Mouse (Mus musculus): ENCODE data around the gene Arhgef7. TPM values are rescaled to one million over a fixed set of nuclear protein-coding genes. Genes with fewer than 3 reads are reported as not detected.

The Arhgef7 gene
- polyA plus RNA-seq, 1 experiment from 2014 or later, result 31.6 TPM

- no peaks in the 10 kb centered on the region for H3K9me3 ChIP-seq (ENCODE audit: low read length)
- no peaks in the 10 kb centered on the region for H3K4me1 ChIP-seq (ENCODE audit: insufficient read depth, low read depth, low read length)
- 0 out of 2 replicates have a peak overlapping the region, but pooled peaks have one; percentile 26 for H3K27ac ChIP-seq (ENCODE audit: low read length)
- H3K4me2 ChIP-seq (replicated peaks; ENCODE audit: low read depth, low read length), result no peak overlapping the region
- no peak overlapping the region for H3K4me3 ChIP-seq (ENCODE audit: low read depth, low read length)
- H3K27me3 ChIP-seq (replicated peaks; ENCODE audit: insufficient read depth, low read length), result no peaks in the 10 kb centered on the region
- no peak for TF ChIP-seq CTCF (IDR thresholded peaks at IDR 0.05)
- TF ChIP-seq EP300 (IDR thresholded peaks at IDR 0.05), result no peak
- peak; percentile 26 for ATAC-seq
- H3K36me3 ChIP-seq (ENCODE audit: insufficient read depth, low read length), result peaks cover 23% of the 10 kb centered on the region; the same call in 1 of the 2 replicates
- 42% methylated on average over 8 of the region's 8 CpGs for WGBS
- peak; percentile 44 for DNase-seq (ENCODE audit: low spot score)
- H3K9ac ChIP-seq (replicated peaks; ENCODE audit: low read depth), result no peak overlapping the region
Observed at GRCm38 (mm10) chr8:11801571-11801970, 74.0 kb downstream of the Arhgef7 start.

- Histone ChIP-seq H3K4me1 (ENCODE audit: insufficient read depth, low read depth, low read length) (no peaks in the 10 kb centered on the region), H3K9ac (replicated peaks; ENCODE audit: low read depth) (no peak overlapping the region), H3K27ac (ENCODE audit: low read length) (no peak overlapping the region), H3K4me3 (ENCODE audit: low read depth, low read length) (no peak overlapping the region), H3K27me3 (replicated peaks; ENCODE audit: insufficient read depth, low read length) (no peaks in the 10 kb centered on the region), H3K36me3 (ENCODE audit: insufficient read depth, low read length) (peaks cover 50% of the 10 kb centered on the region), H3K4me2 (replicated peaks; ENCODE audit: low read depth, low read length) (no peak overlapping the region), H3K9me3 (ENCODE audit: low read length) (no peaks in the 10 kb centered on the region)
- no peak for ATAC-seq
- WGBS, result 93% methylated on average over 4 of the region's 4 CpGs
- TF ChIP-seq EP300 (IDR thresholded peaks at IDR 0.05) (no peak), CTCF (IDR thresholded peaks at IDR 0.05) (no peak)
- no peak for DNase-seq (ENCODE audit: low spot score)
Observed at GRCm38 (mm10) chr8:11804914-11805313, 77.4 kb downstream of the Arhgef7 start.

GRCm38 (mm10) chr8:11806252-11806651, 78.7 kb downstream of the Arhgef7 start:
- ATAC-seq (no peak), DNase-seq (ENCODE audit: low spot score) (no peak)
- H3K36me3 ChIP-seq (ENCODE audit: insufficient read depth, low read length), result peaks cover 58% of the 10 kb centered on the region
- H3K4me3 ChIP-seq (ENCODE audit: low read depth, low read length), result no peak overlapping the region
- H3K4me1 ChIP-seq (ENCODE audit: insufficient read depth, low read depth, low read length), result no peaks in the 10 kb centered on the region
- no peak overlapping the region for H3K27ac ChIP-seq (ENCODE audit: low read length)
- no peak for TF ChIP-seq EP300 (IDR thresholded peaks at IDR 0.05)
- no peak for TF ChIP-seq CTCF (IDR thresholded peaks at IDR 0.05)
- no peaks in the 10 kb centered on the region for H3K27me3 ChIP-seq (replicated peaks; ENCODE audit: insufficient read depth, low read length)
- no peak overlapping the region for H3K9ac ChIP-seq (replicated peaks; ENCODE audit: low read depth)
- no peak overlapping the region for H3K4me2 ChIP-seq (replicated peaks; ENCODE audit: low read depth, low read length)
- H3K9me3 ChIP-seq (ENCODE audit: low read length), result no peaks in the 10 kb centered on the region
- WGBS, result 77% methylated on average over 6 of the region's 6 CpGs

- DNase-seq (ENCODE audit: low spot score) (no peak), ATAC-seq (no peak)
- no peaks in the 10 kb centered on the region for H3K9me3 ChIP-seq (ENCODE audit: low read length)
- no peaks in the 10 kb centered on the region for H3K27me3 ChIP-seq (replicated peaks; ENCODE audit: insufficient read depth, low read length)
- H3K4me2 ChIP-seq (replicated peaks; ENCODE audit: low read depth, low read length), result no peak overlapping the region
- 79% methylated on average over 3 of the region's 3 CpGs for WGBS
- TF ChIP-seq EP300 (IDR thresholded peaks at IDR 0.05) (no peak), CTCF (IDR thresholded peaks at IDR 0.05) (no peak)
- no peak overlapping the region for H3K27ac ChIP-seq (ENCODE audit: low read length)
- no peak overlapping the region for H3K9ac ChIP-seq (replicated peaks; ENCODE audit: low read depth)
- no peaks in the 10 kb centered on the region for H3K4me1 ChIP-seq (ENCODE audit: insufficient read depth, low read depth, low read length)
- H3K36me3 ChIP-seq (ENCODE audit: insufficient read depth, low read length), result peaks cover 63% of the 10 kb centered on the region
- no peak overlapping the region for H3K4me3 ChIP-seq (ENCODE audit: low read depth, low read length)
Observed at GRCm38 (mm10) chr8:11807361-11807760, 79.8 kb downstream of the Arhgef7 start.

- H3K9me3 ChIP-seq (ENCODE audit: low read length), result no peaks in the 10 kb centered on the region
- H3K27me3 ChIP-seq (replicated peaks; ENCODE audit: insufficient read depth, low read length), result no peaks in the 10 kb centered on the region
- H3K9ac ChIP-seq (replicated peaks; ENCODE audit: low read depth), result no peak overlapping the region
- ATAC-seq, result no peak
- H3K4me1 ChIP-seq (ENCODE audit: insufficient read depth, low read depth, low read length), result no peaks in the 10 kb centered on the region
- H3K27ac ChIP-seq (ENCODE audit: low read length), result no peak overlapping the region
- H3K4me2 ChIP-seq (replicated peaks; ENCODE audit: low read depth, low read length), result no peak overlapping the region
- H3K36me3 ChIP-seq (ENCODE audit: insufficient read depth, low read length), result peaks cover 57% of the 10 kb centered on the region
- TF ChIP-seq CTCF (IDR thresholded peaks at IDR 0.05) (no peak), EP300 (IDR thresholded peaks at IDR 0.05) (no peak)
- H3K4me3 ChIP-seq (ENCODE audit: low read depth, low read length), result no peak overlapping the region
- DNase-seq (ENCODE audit: low spot score), result no peak
- 92% methylated on average over 5 of the region's 5 CpGs for WGBS
Observed at GRCm38 (mm10) chr8:11808047-11808446, 80.5 kb downstream of the Arhgef7 start.

- TF ChIP-seq CTCF (IDR thresholded peaks at IDR 0.05), result no peak
- TF ChIP-seq EP300 (IDR thresholded peaks at IDR 0.05), result no peak
- no peak for ATAC-seq
- no peaks in the 10 kb centered on the region for H3K27me3 ChIP-seq (replicated peaks; ENCODE audit: insufficient read depth, low read length)
- no peaks in the 10 kb centered on the region for H3K4me1 ChIP-seq (ENCODE audit: insufficient read depth, low read depth, low read length)
- H3K4me3 ChIP-seq (ENCODE audit: low read depth, low read length), result no peak overlapping the region
- H3K27ac ChIP-seq (ENCODE audit: low read length), result no peak overlapping the region
- WGBS, result 87% methylated on average over 5 of the region's 5 CpGs
- H3K9ac ChIP-seq (replicated peaks; ENCODE audit: low read depth), result no peak overlapping the region
- no peak overlapping the region for H3K4me2 ChIP-seq (replicated peaks; ENCODE audit: low read depth, low read length)
- peaks cover 72% of the 10 kb centered on the region for H3K36me3 ChIP-seq (ENCODE audit: insufficient read depth, low read length)
- DNase-seq (ENCODE audit: low spot score), result no peak
- no peaks in the 10 kb centered on the region for H3K9me3 ChIP-seq (ENCODE audit: low read length)
Observed at GRCm38 (mm10) chr8:11810426-11810825, 82.9 kb downstream of the Arhgef7 start.

GRCm38 (mm10) chr8:11813801-11814200, 86.3 kb downstream of the Arhgef7 start:
- H3K4me1 ChIP-seq (ENCODE audit: insufficient read depth, low read depth, low read length), result no peaks in the 10 kb centered on the region
- H3K36me3 ChIP-seq (ENCODE audit: insufficient read depth, low read length), result peaks cover 75% of the 10 kb centered on the region
- no peak overlapping the region for H3K4me2 ChIP-seq (replicated peaks; ENCODE audit: low read depth, low read length)
- no peaks in the 10 kb centered on the region for H3K9me3 ChIP-seq (ENCODE audit: low read length)
- H3K4me3 ChIP-seq (ENCODE audit: low read depth, low read length), result no peak overlapping the region
- WGBS, result 69% methylated on average over 7 of the region's 7 CpGs
- no peak overlapping the region for H3K9ac ChIP-seq (replicated peaks; ENCODE audit: low read depth)
- no peak for DNase-seq (ENCODE audit: low spot score)
- no peaks in the 10 kb centered on the region for H3K27me3 ChIP-seq (replicated peaks; ENCODE audit: insufficient read depth, low read length)
- no peak overlapping the region for H3K27ac ChIP-seq (ENCODE audit: low read length)
- ATAC-seq, result no peak
- TF ChIP-seq CTCF (IDR thresholded peaks at IDR 0.05), result no peak
